Mouse (Mus musculus): ENCODE results near the gene Foxn2.

GRCm38 (mm10) chr17:88466591-88466990, 26.1 kb downstream of the Foxn2 start:
- no peak for TF ChIP-seq POLR2A (IDR thresholded peaks at IDR 0.05; ENCODE audit: insufficient read depth, low read length)
- no peak for TF ChIP-seq EP300 (IDR thresholded peaks at IDR 0.05; ENCODE audit: insufficient read depth, low read depth, low read length)
